Mouse (Mus musculus): Measurements from ENCODE around the gene Uhmk1. TPM values are rescaled to one million over a fixed set of nuclear protein-coding genes. Genes with fewer than 3 reads are reported as not detected.
A peak's percentile ranks its signal among the peaks of the same experiment; 100 is the strongest.

The Uhmk1 gene
- polyA plus RNA-seq, 1 experiment = 27.6 TPM

- H3K36me3 ChIP-seq (ENCODE audit: control insufficient read depth, insufficient read depth, low read length) = peaks cover 4% of the 10 kb centered on the region
- no peak for TF ChIP-seq CTCF (conservative IDR thresholded peaks at IDR 0.05; ENCODE audit: insufficient read depth, insufficient read length, low read depth, low read length)
- TF ChIP-seq POLR2A (IDR thresholded peaks at IDR 0.05; ENCODE audit: low read depth, low read length) = no peak
- WGBS = 85% methylated on average over 1 of the region's 1 CpGs
- H3K4me3 ChIP-seq (ENCODE audit: insufficient read depth, low read depth, low read length) = no peak overlapping the region
- peaks cover 15% of the 10 kb centered on the region for H3K4me1 ChIP-seq (ENCODE audit: control insufficient read depth, insufficient read depth, low read length)
- DNase-seq = no peak
- no peaks in the 10 kb centered on the region for H3K27me3 ChIP-seq (replicated peaks; ENCODE audit: control insufficient read depth, insufficient read depth, low read length)
- no peak overlapping the region for H3K27ac ChIP-seq (ENCODE audit: insufficient read depth, low read depth, low read length)
These were observed 23.3 kb downstream of the Uhmk1 start for GRCm38 (mm10) chr1:170191925-170192324.

GRCm38 (mm10) chr1:170190225-170190624 lies 25.0 kb downstream of the Uhmk1 start:
- WGBS = 51% methylated on average over 4 of the region's 4 CpGs
- no peaks in the 10 kb centered on the region for H3K27me3 ChIP-seq (replicated peaks; ENCODE audit: control insufficient read depth, insufficient read depth, low read length)
- DNase-seq = peak; percentile 32
- peaks cover 7% of the 10 kb centered on the region for H3K4me1 ChIP-seq (ENCODE audit: control insufficient read depth, insufficient read depth, low read length)
- TF ChIP-seq POLR2A (IDR thresholded peaks at IDR 0.05; ENCODE audit: low read depth, low read length) = no peak
- no peak overlapping the region for H3K4me3 ChIP-seq (ENCODE audit: insufficient read depth, low read depth, low read length)
- peaks cover 4% of the 10 kb centered on the region for H3K36me3 ChIP-seq (ENCODE audit: control insufficient read depth, insufficient read depth, low read length)
- H3K27ac ChIP-seq (ENCODE audit: insufficient read depth, low read depth, low read length) = no peak overlapping the region

DNA sequence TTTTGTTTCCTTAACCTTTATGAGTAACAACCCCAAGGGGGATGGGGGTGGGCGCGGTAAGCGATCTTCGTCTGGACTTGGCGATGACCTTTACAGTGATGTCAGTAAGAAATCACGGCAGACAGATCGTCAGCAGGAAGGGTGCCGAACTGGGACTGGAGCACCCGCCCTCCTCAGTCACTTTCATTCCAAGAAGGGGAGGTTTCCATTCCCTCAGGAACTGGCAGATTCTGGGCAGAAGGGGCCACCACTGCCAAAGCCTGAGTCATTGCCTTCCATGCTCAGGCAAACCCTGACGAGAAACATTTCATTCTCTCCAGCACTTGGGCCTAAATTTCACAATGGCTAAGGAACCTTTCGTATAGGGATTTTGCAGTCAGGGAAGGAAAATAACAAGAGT lies 26.6 kb downstream of the Uhmk1 start:
- Histone ChIP-seq H3K36me3 (ENCODE audit: control insufficient read depth, insufficient read depth, low read length) (no peaks in the 10 kb centered on the region), H3K4me1 (ENCODE audit: control insufficient read depth, insufficient read depth, low read length) (peaks cover 7% of the 10 kb centered on the region), H3K4me3 (ENCODE audit: insufficient read depth, low read depth, low read length) (no peak overlapping the region), H3K27me3 (replicated peaks; ENCODE audit: control insufficient read depth, insufficient read depth, low read length) (no peaks in the 10 kb centered on the region), H3K27ac (ENCODE audit: insufficient read depth, low read depth, low read length) (no peak overlapping the region)
- peak; percentile 32 for DNase-seq
- TF ChIP-seq POLR2A (IDR thresholded peaks at IDR 0.05; ENCODE audit: low read depth, low read length) (no peak), CTCF (conservative IDR thresholded peaks at IDR 0.05; ENCODE audit: insufficient read depth, insufficient read length, low read depth, low read length) (no peak)
- 31% methylated on average over 11 of the region's 11 CpGs for WGBS

DNA sequence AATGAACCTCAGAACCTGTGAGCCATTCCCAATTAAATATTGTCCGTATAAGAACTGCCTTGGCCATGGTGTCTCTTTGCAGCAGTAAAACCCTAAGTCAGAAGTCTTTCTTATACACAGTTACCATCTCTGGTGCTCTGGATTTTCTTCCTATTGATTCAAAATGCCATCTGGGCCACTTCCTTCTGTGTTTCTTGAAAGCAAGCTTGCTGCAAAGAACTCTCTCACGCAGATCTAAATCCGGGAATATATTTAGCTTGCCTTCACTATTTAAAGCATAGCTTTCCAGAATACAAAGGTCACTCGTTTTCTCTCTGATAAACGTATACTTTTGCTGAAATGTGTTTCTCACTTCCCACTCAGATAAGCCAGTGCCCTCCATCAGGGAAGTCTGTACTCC lies 28.7 kb downstream of the Uhmk1 start:
- Histone ChIP-seq H3K4me1 (ENCODE audit: control insufficient read depth, insufficient read depth, low read length) (peaks cover 7% of the 10 kb centered on the region), H3K27ac (ENCODE audit: insufficient read depth, low read depth, low read length) (no peak overlapping the region), H3K27me3 (replicated peaks; ENCODE audit: control insufficient read depth, insufficient read depth, low read length) (no peaks in the 10 kb centered on the region), H3K36me3 (ENCODE audit: control insufficient read depth, insufficient read depth, low read length) (no peaks in the 10 kb centered on the region), H3K4me3 (ENCODE audit: insufficient read depth, low read depth, low read length) (no peak overlapping the region)
- WGBS = 82% methylated on average over 5 of the region's 5 CpGs
- TF ChIP-seq POLR2A (IDR thresholded peaks at IDR 0.05; ENCODE audit: low read depth, low read length) (no peak), CTCF (conservative IDR thresholded peaks at IDR 0.05; ENCODE audit: insufficient read depth, insufficient read length, low read depth, low read length) (no peak)
- DNase-seq = no peak

- Histone ChIP-seq H3K4me3 (ENCODE audit: insufficient read depth, low read depth, low read length) (no peak overlapping the region), H3K36me3 (ENCODE audit: control insufficient read depth, insufficient read depth, low read length) (no peaks in the 10 kb centered on the region), H3K4me1 (ENCODE audit: control insufficient read depth, insufficient read depth, low read length) (peaks cover 4% of the 10 kb centered on the region), H3K27me3 (replicated peaks; ENCODE audit: control insufficient read depth, insufficient read depth, low read length) (no peaks in the 10 kb centered on the region), H3K27ac (ENCODE audit: insufficient read depth, low read depth, low read length) (no peak overlapping the region)
- no peak for DNase-seq
- WGBS = 84% methylated on average over 3 of the region's 3 CpGs
- TF ChIP-seq CTCF (conservative IDR thresholded peaks at IDR 0.05; ENCODE audit: insufficient read depth, insufficient read length, low read depth, low read length) (no peak), POLR2A (IDR thresholded peaks at IDR 0.05; ENCODE audit: low read depth, low read length) (no peak)
These were observed 30.1 kb downstream of the Uhmk1 start for GRCm38 (mm10) chr1:170185137-170185536.

DNA sequence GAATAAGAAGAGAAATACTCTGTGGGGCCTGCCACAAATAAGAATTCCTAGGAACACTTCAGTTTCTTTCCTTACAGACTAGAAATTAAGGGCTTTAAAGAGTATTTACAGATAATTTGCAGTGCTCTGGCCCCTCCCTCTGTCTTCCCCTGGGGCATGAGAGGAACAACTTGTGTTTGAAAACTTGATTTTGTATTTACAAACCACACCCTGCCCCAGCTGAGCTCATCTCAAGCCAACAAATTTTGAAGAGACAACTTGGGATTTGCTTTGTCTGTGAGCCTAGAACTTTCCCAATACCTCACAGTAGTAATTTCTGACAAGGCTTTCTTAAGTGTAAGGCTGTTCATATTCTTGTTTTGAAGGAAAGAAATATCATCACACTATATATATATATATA lies 32.5 kb downstream of the Uhmk1 start:
- TF ChIP-seq CTCF (conservative IDR thresholded peaks at IDR 0.05; ENCODE audit: insufficient read depth, insufficient read length, low read depth, low read length) (no peak), POLR2A (IDR thresholded peaks at IDR 0.05; ENCODE audit: low read depth, low read length) (no peak)
- Histone ChIP-seq H3K27ac (ENCODE audit: insufficient read depth, low read depth, low read length) (no peak overlapping the region), H3K27me3 (replicated peaks; ENCODE audit: control insufficient read depth, insufficient read depth, low read length) (no peaks in the 10 kb centered on the region), H3K4me1 (ENCODE audit: control insufficient read depth, insufficient read depth, low read length) (no peaks in the 10 kb centered on the region; the same call in 1 of the 2 replicates), H3K4me3 (ENCODE audit: insufficient read depth, low read depth, low read length) (no peak overlapping the region), H3K36me3 (ENCODE audit: control insufficient read depth, insufficient read depth, low read length) (no peaks in the 10 kb centered on the region)
- no peak for DNase-seq

DNA sequence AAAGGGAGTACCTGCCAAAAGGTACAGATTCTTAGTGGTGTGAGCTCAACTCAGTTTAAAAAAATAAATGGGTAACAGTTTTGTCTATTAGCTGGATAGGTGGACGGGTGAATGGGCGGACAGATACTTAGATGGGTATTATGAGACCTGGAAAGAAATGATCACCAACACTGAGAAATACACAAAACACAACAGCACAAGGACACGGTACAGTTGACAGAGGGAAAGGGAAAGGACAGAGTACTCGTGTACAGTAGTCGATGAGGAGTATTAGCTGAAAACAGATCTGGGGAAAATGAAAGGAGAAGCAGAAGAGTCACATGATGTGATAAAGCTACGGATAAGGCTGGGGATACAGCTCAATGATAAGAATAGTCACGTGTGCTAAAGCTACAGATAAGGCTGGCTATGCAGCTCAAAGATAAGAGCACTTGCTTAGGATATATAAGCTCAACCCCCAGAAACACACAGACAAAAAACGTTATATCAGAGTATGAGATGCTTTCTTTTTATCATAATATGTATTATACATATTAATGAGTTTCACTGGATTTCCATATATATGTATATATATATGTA lies 38.4 kb downstream of the Uhmk1 start:
- no peak overlapping the region for H3K4me3 ChIP-seq (ENCODE audit: insufficient read depth, low read depth, low read length)
- WGBS = 88% methylated on average over 8 of the region's 8 CpGs
- DNase-seq = no peak
- H3K27me3 ChIP-seq (replicated peaks; ENCODE audit: control insufficient read depth, insufficient read depth, low read length) = no peaks in the 10 kb centered on the region
- H3K36me3 ChIP-seq (ENCODE audit: control insufficient read depth, insufficient read depth, low read length) = no peaks in the 10 kb centered on the region
- H3K4me1 ChIP-seq (ENCODE audit: control insufficient read depth, insufficient read depth, low read length) = no peaks in the 10 kb centered on the region; the same call in 1 of the 2 replicates
- H3K27ac ChIP-seq (ENCODE audit: insufficient read depth, low read depth, low read length) = no peak overlapping the region
- TF ChIP-seq CTCF (conservative IDR thresholded peaks at IDR 0.05; ENCODE audit: insufficient read depth, insufficient read length, low read depth, low read length) (no peak), POLR2A (IDR thresholded peaks at IDR 0.05; ENCODE audit: low read depth, low read length) (no peak)
